Mouse (Mus musculus): ENCODE results near the gene Snrpb2. TPM values are rescaled to one million over a fixed set of nuclear protein-coding genes. Genes with fewer than 3 reads are reported as not detected.

The Snrpb2 gene
- 0.41 and 0.49 TPM in 2 replicates for polyA plus RNA-seq (2012; rRNA removed; ENCODE audit: low replicate concordance)

GRCm38 (mm10) chr2:143062812-143063792 lies at the start of gene Snrpb2:
TSS of gene Snrpb2 (plus strand) at chr2:143063039.

GRCm38 (mm10) chr2:143078198-143078851 lies 15.5 kb downstream of the Snrpb2 start, which contains the start of gene Otor:
TSS of gene Otor (plus strand) at chr2:143078473.

Other genes starting within 250 kb of the Snrpb2 start
- 6.2 and 9.0 TPM in 2 replicates for gene Kif16b, start 161.5 kb upstream of the Snrpb2 start, polyA plus RNA-seq (2012; rRNA removed; ENCODE audit: low replicate concordance)
- gene Otor, start 15.4 kb downstream of the Snrpb2 start, polyA plus RNA-seq (2012; rRNA removed; ENCODE audit: low replicate concordance): not detected in 2 replicates